In the genomic region with DNA sequence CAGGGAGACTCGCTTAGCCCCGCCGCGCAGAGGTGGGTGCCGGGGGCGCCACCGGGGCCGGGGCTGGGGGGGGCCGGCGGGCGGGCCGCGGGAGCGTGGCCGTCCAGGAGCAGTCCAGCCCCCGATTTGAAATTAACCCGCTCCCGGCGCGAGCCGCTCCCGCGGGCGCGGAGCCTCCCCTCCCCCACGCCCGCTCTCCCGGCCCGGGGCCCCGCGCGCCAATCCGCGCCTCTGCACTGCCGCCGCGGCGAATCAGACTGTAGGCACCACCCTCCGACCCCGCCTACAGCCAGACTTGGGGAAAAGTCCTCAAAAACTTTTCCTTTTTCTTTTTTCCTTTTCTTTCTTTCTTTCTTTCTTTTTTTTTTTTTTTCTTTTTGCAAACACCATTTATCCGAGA, we compare ENCODE assay signal across 8 mouse cellular contexts. TPM values are rescaled to one million over a fixed set of nuclear protein-coding genes. Genes with fewer than 3 reads are reported as not detected.
DNase-seq lines count a peak whose midpoint lies in the region; ATAC-seq lines count a peak whose summit lies in the region.

A gene (minus strand): TSS at position 111 of the 400 bp plus-strand sequence.

- peak; percentile 81 for ATAC-seq in embryonic facial prominence, embryonic 11.5 days (replicated peaks; ENCODE audit: insufficient number of reproducible peaks, low FRiP score, low TSS enrichment, low read depth)
- peak; percentile 88 for ATAC-seq in heart, embryonic 11.5 days (replicated peaks; ENCODE audit: insufficient number of reproducible peaks, low FRiP score, low TSS enrichment)
- peak; percentile 87 for ATAC-seq in kidney, embryonic 14.5 days (ENCODE audit: low FRiP score, low TSS enrichment)

- no peaks in the 10 kb centered on the region for H3K9me3 ChIP-seq in embryonic facial prominence, embryonic 11.5 days (replicated peaks; ENCODE audit: control insufficient read depth, low read length)
- H3K9me3 ChIP-seq in heart, embryonic 11.5 days (replicated peaks; ENCODE audit: control insufficient read depth, low read length), result no peaks in the 10 kb centered on the region
- no peaks in the 10 kb centered on the region for H3K9me3 ChIP-seq in kidney, embryonic 14.5 days (ENCODE audit: control insufficient read depth, low read length)

- H3K9ac ChIP-seq in embryonic facial prominence, embryonic 11.5 days (replicated peaks; ENCODE audit: low read length), result peak within 1 kb of the TSS; percentile 92
- H3K9ac ChIP-seq in heart, embryonic 11.5 days (ENCODE audit: low read depth, low read length), result peak within 1 kb of the TSS; percentile 84
- peak within 1 kb of the TSS; percentile 90 for H3K9ac ChIP-seq in kidney, embryonic 14.5 days (ENCODE audit: low read depth, low read length)

- H3K4me3 ChIP-seq in embryonic facial prominence, embryonic 11.5 days (ENCODE audit: low read depth, low read length), result peak within 1 kb of the TSS; percentile 81
- peak within 1 kb of the TSS; percentile 87 for H3K4me3 ChIP-seq in heart, embryonic 11.5 days (ENCODE audit: low read depth, low read length)
- peak within 1 kb of the TSS; percentile 65 for H3K4me3 ChIP-seq in kidney, embryonic 14.5 days (ENCODE audit: low read length)

- H3K4me1 ChIP-seq in embryonic facial prominence, embryonic 11.5 days (ENCODE audit: control insufficient read depth, insufficient read depth, low read length), result no peaks in the 10 kb centered on the region
- H3K4me1 ChIP-seq in heart, embryonic 11.5 days (ENCODE audit: control insufficient read depth, insufficient read depth, low read length), result peaks cover 11% of the 10 kb centered on the region
- peaks cover 20% of the 10 kb centered on the region for H3K4me1 ChIP-seq in kidney, embryonic 14.5 days (ENCODE audit: control insufficient read depth, insufficient read depth, low read length)

- H3K27ac ChIP-seq in embryonic facial prominence, embryonic 11.5 days (replicated peaks; ENCODE audit: low read depth, low read length), result peak within 1 kb of the TSS; percentile 89
- H3K27ac ChIP-seq in heart, embryonic 11.5 days (ENCODE audit: low read depth, low read length), result peak within 1 kb of the TSS; percentile 86
- peak within 1 kb of the TSS; percentile 89 for H3K27ac ChIP-seq in kidney, embryonic 14.5 days (ENCODE audit: low read depth, low read length)

- H3K27me3 ChIP-seq in embryonic facial prominence, embryonic 11.5 days (ENCODE audit: control insufficient read depth, insufficient read depth, low read length), result 0 out of 2 replicates have a peak, but pooled peaks cover 3% of the 10 kb centered on the region
- H3K27me3 ChIP-seq in heart, embryonic 11.5 days (ENCODE audit: control insufficient read depth, insufficient read depth, low read length), result no peaks in the 10 kb centered on the region
- peaks cover 7% of the 10 kb centered on the region; the same call in 1 of the 2 replicates for H3K27me3 ChIP-seq in kidney, embryonic 14.5 days (ENCODE audit: control insufficient read depth, insufficient read depth, low read length)

- H3K4me2 ChIP-seq in embryonic facial prominence, embryonic 11.5 days (ENCODE audit: low read depth, low read length), result peak within 1 kb of the TSS; percentile 89
- peak within 1 kb of the TSS; percentile 74 for H3K4me2 ChIP-seq in heart, embryonic 11.5 days
- H3K4me2 ChIP-seq in kidney, embryonic 14.5 days (replicated peaks; ENCODE audit: low read depth, low read length), result peak within 1 kb of the TSS; percentile 92

- 0% methylated on average over 38 of the region's 41 CpGs for WGBS in embryonic facial prominence, embryonic 11.5 days
- WGBS in heart, embryonic 11.5 days (ENCODE audit: insufficient replicate concordance), result under 1% methylated on average over 26 of the region's 41 CpGs
- under 1% methylated on average over 33 of the region's 41 CpGs for WGBS in kidney, embryonic 14.5 days

- peak; percentile 37 to 47 for DNase-seq in B cell, adult 2 months
- peak; percentile 89 for DNase-seq in adrenal gland, adult 2 months
- DNase-seq in embryonic facial prominence, embryonic 11.5 days (ENCODE audit: low spot score), result peak; percentile 90
- peak; percentile 75 for DNase-seq in lung, postnatal 14 days
- peak; percentile 30 for DNase-seq in right cerebral cortex, postnatal 25 days
- DNase-seq in urinary bladder, postnatal 4 days (ENCODE audit: low spot score in 2 of 2), result peak; percentile 78 to 84

- no peaks in the 10 kb centered on the region for H3K36me3 ChIP-seq in embryonic facial prominence, embryonic 11.5 days (replicated peaks; ENCODE audit: control insufficient read depth, insufficient read depth, low read depth, low read length)
- peaks cover 4% of the 10 kb centered on the region for H3K36me3 ChIP-seq in heart, embryonic 11.5 days (ENCODE audit: control insufficient read depth, insufficient read depth, low read length)
- peaks cover 8% of the 10 kb centered on the region; the same call in 1 of the 2 replicates for H3K36me3 ChIP-seq in kidney, embryonic 14.5 days (ENCODE audit: control insufficient read depth, insufficient read depth, low read length)

RNA-seq across cellular contexts. Expression of the gene that starts here (rescaled TPM):
- total RNA-seq in adrenal gland, adult 2 months (2021), result 1 to 10 TPM in 1 of 2 experiments, under 1 TPM in 1; 0.55 to 1.2 TPM
- polyA plus RNA-seq in adrenal gland, adult 2 months (2012; rRNA removed), result 0.51 and 0.66 TPM in 2 replicates
- polyA plus RNA-seq in embryonic facial prominence, embryonic 11.5 days (2014; fragmentation: Nextera tagmentation; extraction: Ambion mirVana), result 12.4 and 13.6 TPM in 2 replicates
- polyA plus RNA-seq in heart, embryonic 11.5 days (2014; fragmentation: Nextera tagmentation; extraction: Ambion mirVana), result 20.7 and 22.7 TPM in 2 replicates
- polyA plus RNA-seq in kidney, embryonic 14.5 days (2014; fragmentation: Nextera tagmentation; extraction: Ambion mirVana), result 16.2 and 25.4 TPM in 2 replicates

Comparison
In these comparisons a context has a peak if more than half of its experiments do, and no peak if none do; other contexts are left out.
1. Peak in every context shown above with its lines: DNase-seq, ATAC-seq, H3K4me3 ChIP-seq and H3K27ac ChIP-seq.
2. DNase-seq: peak in every context shown above with its lines; median percentile 90 in embryonic facial prominence, embryonic 11.5 days; 89 in adrenal gland, adult 2 months; 81 in urinary bladder, postnatal 4 days; 75 in lung, postnatal 14 days; 42 in B cell, adult 2 months; 30 in right cerebral cortex, postnatal 25 days.